Mouse (Mus musculus): ENCODE data around the gene Rnf149. TPM values are rescaled to one million over a fixed set of nuclear protein-coding genes. Genes with fewer than 3 reads are reported as not detected.

Rnf149 gene
- polyA plus RNA-seq, 1 experiment = 15.5 TPM

GRCm38 (mm10) chr1:39578446-39578845, 1.2 kb upstream of the Rnf149 start:
- no peaks in the 10 kb centered on the region for H3K27me3 ChIP-seq (ENCODE audit: control insufficient read depth, insufficient read depth, low read length)
- H3K36me3 ChIP-seq (ENCODE audit: control insufficient read depth, insufficient read depth, low read length) = no peaks in the 10 kb centered on the region
- peaks cover 3% of the 10 kb centered on the region; the same call in 1 of the 2 replicates for H3K4me1 ChIP-seq (ENCODE audit: control insufficient read depth, insufficient read depth, insufficient read length)
- peak overlapping the region; percentile 33; the same call in 1 of the 2 replicates for H3K27ac ChIP-seq (ENCODE audit: insufficient read depth, low read length)
- WGBS = 61% methylated on average over 5 of the region's 5 CpGs
- no peak for TF ChIP-seq CTCF (IDR thresholded peaks at IDR 0.05; ENCODE audit: extremely low read depth, insufficient read depth, insufficient read length, insufficient replicate concordance)
- TF ChIP-seq POLR2A (IDR thresholded peaks at IDR 0.05; ENCODE audit: low read depth, low read length) = no peak
- DNase-seq (ENCODE audit: low read depth in 1 of 2, low spot score in 2 of 2) = no peak
- no peak overlapping the region for H3K4me3 ChIP-seq (ENCODE audit: extremely low read depth, insufficient read depth, insufficient read length)

- DNase-seq (ENCODE audit: low read depth in 1 of 2, low spot score in 2 of 2) = peak in 1 of 2 experiments; percentile 46
- H3K36me3 ChIP-seq (ENCODE audit: control insufficient read depth, insufficient read depth, low read length) = no peaks in the 10 kb centered on the region
- 0 out of 2 replicates have a peak, but pooled peaks have one; percentile 7 for TF ChIP-seq CTCF (IDR thresholded peaks at IDR 0.05; ENCODE audit: extremely low read depth, insufficient read depth, insufficient read length, insufficient replicate concordance)
- no peak for TF ChIP-seq POLR2A (IDR thresholded peaks at IDR 0.05; ENCODE audit: low read depth, low read length)
- H3K4me3 ChIP-seq (ENCODE audit: extremely low read depth, insufficient read depth, insufficient read length) = peak overlapping the region; percentile 92
- WGBS = under 1% methylated on average over 86 of the region's 88 CpGs
- peak overlapping the region; percentile 86 for H3K27ac ChIP-seq (ENCODE audit: insufficient read depth, low read length)
- H3K27me3 ChIP-seq (ENCODE audit: control insufficient read depth, insufficient read depth, low read length) = no peaks in the 10 kb centered on the region
- peaks cover 3% of the 10 kb centered on the region; the same call in 1 of the 2 replicates for H3K4me1 ChIP-seq (ENCODE audit: control insufficient read depth, insufficient read depth, insufficient read length)
Measured at GRCm38 (mm10) chr1:39576431-39577243, 568 bp downstream of the Rnf149 start.

- no peak for DNase-seq (ENCODE audit: low read depth in 1 of 2, low spot score in 2 of 2)
- no peaks in the 10 kb centered on the region for H3K36me3 ChIP-seq (ENCODE audit: control insufficient read depth, insufficient read depth, low read length)
- peaks cover 3% of the 10 kb centered on the region; the same call in 1 of the 2 replicates for H3K4me1 ChIP-seq (ENCODE audit: control insufficient read depth, insufficient read depth, insufficient read length)
- TF ChIP-seq POLR2A (IDR thresholded peaks at IDR 0.05; ENCODE audit: low read depth, low read length) = no peak
- TF ChIP-seq CTCF (IDR thresholded peaks at IDR 0.05; ENCODE audit: extremely low read depth, insufficient read depth, insufficient read length, insufficient replicate concordance) = no peak
- H3K27ac ChIP-seq (ENCODE audit: insufficient read depth, low read length) = no peak overlapping the region
- no peaks in the 10 kb centered on the region for H3K27me3 ChIP-seq (ENCODE audit: control insufficient read depth, insufficient read depth, low read length)
- H3K4me3 ChIP-seq (ENCODE audit: extremely low read depth, insufficient read depth, insufficient read length) = peak overlapping the region; percentile 92
- WGBS = 5% methylated on average over 8 of the region's 8 CpGs
Measured at GRCm38 (mm10) chr1:39575778-39576375, 1.3 kb downstream of the Rnf149 start.

- TF ChIP-seq CTCF (IDR thresholded peaks at IDR 0.05; ENCODE audit: extremely low read depth, insufficient read depth, insufficient read length, insufficient replicate concordance) = no peak
- TF ChIP-seq POLR2A (IDR thresholded peaks at IDR 0.05; ENCODE audit: low read depth, low read length) = no peak
Measured at GRCm38 (mm10) chr1:39573890-39574289, 3.3 kb downstream of the Rnf149 start.

GRCm38 (mm10) chr1:39571653-39572052, 5.6 kb downstream of the Rnf149 start:
- DNase-seq (ENCODE audit: low read depth in 1 of 2, low spot score in 2 of 2) = no peak
- TF ChIP-seq CTCF (IDR thresholded peaks at IDR 0.05; ENCODE audit: extremely low read depth, insufficient read depth, insufficient read length, insufficient replicate concordance) (no peak), POLR2A (IDR thresholded peaks at IDR 0.05; ENCODE audit: low read depth, low read length) (no peak)
- Histone ChIP-seq H3K27me3 (ENCODE audit: control insufficient read depth, insufficient read depth, low read length) (no peaks in the 10 kb centered on the region), H3K4me1 (ENCODE audit: control insufficient read depth, insufficient read depth, insufficient read length) (peaks cover 3% of the 10 kb centered on the region; the same call in 1 of the 2 replicates), H3K36me3 (ENCODE audit: control insufficient read depth, insufficient read depth, low read length) (no peaks in the 10 kb centered on the region), H3K27ac (ENCODE audit: insufficient read depth, low read length) (no peak overlapping the region), H3K4me3 (ENCODE audit: extremely low read depth, insufficient read depth, insufficient read length) (no peak overlapping the region)
- 53% methylated on average over 6 of the region's 6 CpGs for WGBS

More at GRCm38 (mm10) chr1:39573890-39574289, 3.3 kb downstream of the Rnf149 start:
- no peaks in the 10 kb centered on the region for H3K27me3 ChIP-seq (ENCODE audit: control insufficient read depth, insufficient read depth, low read length)
- 86% methylated on average over 7 of the region's 7 CpGs for WGBS
- no peak overlapping the region for H3K4me3 ChIP-seq (ENCODE audit: extremely low read depth, insufficient read depth, insufficient read length)
- no peaks in the 10 kb centered on the region for H3K36me3 ChIP-seq (ENCODE audit: control insufficient read depth, insufficient read depth, low read length)
- no peak overlapping the region for H3K27ac ChIP-seq (ENCODE audit: insufficient read depth, low read length)
- H3K4me1 ChIP-seq (ENCODE audit: control insufficient read depth, insufficient read depth, insufficient read length) = peaks cover 3% of the 10 kb centered on the region; the same call in 1 of the 2 replicates
- DNase-seq (ENCODE audit: low read depth in 1 of 2, low spot score in 2 of 2) = no peak

- Histone ChIP-seq H3K4me3 (ENCODE audit: extremely low read depth, insufficient read depth, insufficient read length) (no peak overlapping the region), H3K36me3 (ENCODE audit: control insufficient read depth, insufficient read depth, low read length) (peaks cover 4% of the 10 kb centered on the region), H3K27ac (ENCODE audit: insufficient read depth, low read length) (no peak overlapping the region), H3K4me1 (ENCODE audit: control insufficient read depth, insufficient read depth, insufficient read length) (no peaks in the 10 kb centered on the region), H3K27me3 (ENCODE audit: control insufficient read depth, insufficient read depth, low read length) (no peaks in the 10 kb centered on the region)
- TF ChIP-seq CTCF (IDR thresholded peaks at IDR 0.05; ENCODE audit: extremely low read depth, insufficient read depth, insufficient read length, insufficient replicate concordance) = no peak
- no peak for TF ChIP-seq POLR2A (IDR thresholded peaks at IDR 0.05; ENCODE audit: low read depth, low read length)
- DNase-seq (ENCODE audit: low read depth in 1 of 2, low spot score in 2 of 2) = no peak
Measured at GRCm38 (mm10) chr1:39568079-39568478, 9.1 kb downstream of the Rnf149 start.

Data from spleen, adult 2 months (tissue).